Mouse (Mus musculus): Measurements from ENCODE around the gene Gm26741.
A peak's percentile ranks its signal among the peaks of the same experiment; 100 is the strongest.
"Not testable (repeated sequence)": the region's sequence is repeated elsewhere in the genome, so short reads cannot be mapped to it uniquely, and the experiment has no call there.

The Gm26741 gene

DNA sequence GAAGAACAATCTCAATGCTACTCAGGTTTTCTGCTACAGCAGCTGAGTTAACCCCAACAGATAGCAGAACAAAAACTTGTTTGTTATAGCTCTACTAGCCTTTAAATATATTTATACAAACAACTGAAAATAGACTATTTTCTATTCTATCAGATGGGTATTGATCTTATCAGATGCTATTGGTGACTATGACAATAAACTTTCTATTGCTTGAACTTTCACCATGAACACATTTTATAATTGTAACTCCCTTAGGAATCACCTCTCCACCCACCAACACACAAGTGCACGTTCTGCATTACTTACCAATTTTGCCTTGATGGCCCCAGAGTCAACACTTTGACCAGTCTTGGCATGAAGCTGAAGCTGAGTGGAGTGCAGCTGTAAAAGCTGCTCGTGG, at the start of gene Gm26741:
TSS of gene Gm26741 (plus strand) at position 301 of the 400 bp plus-strand sequence.
- DNase-seq (ENCODE audit: low read depth, low spot score) = no peak

DNA sequence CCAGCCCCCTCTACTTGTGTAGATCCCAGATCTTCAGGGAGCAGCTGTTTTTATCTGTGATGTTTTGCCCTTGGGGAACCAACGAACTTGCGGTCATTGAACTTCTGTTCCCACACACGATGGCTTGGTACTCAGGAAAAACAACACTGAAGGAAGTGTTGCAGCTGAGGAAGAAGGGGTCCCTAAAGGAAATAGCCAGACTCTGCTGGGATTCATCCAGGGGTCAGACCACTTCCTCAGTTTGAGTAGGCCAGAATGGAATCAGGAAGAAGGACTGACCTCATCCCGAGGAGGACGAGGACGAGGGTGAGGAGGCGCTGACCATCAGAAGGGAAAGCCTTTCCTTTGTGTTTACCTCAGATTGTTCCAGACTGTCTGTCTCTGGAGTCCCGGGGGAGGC, 49.4 kb upstream of the Gm26741 start:
- DNase-seq (ENCODE audit: low read depth, low spot score) = no peak

DNA sequence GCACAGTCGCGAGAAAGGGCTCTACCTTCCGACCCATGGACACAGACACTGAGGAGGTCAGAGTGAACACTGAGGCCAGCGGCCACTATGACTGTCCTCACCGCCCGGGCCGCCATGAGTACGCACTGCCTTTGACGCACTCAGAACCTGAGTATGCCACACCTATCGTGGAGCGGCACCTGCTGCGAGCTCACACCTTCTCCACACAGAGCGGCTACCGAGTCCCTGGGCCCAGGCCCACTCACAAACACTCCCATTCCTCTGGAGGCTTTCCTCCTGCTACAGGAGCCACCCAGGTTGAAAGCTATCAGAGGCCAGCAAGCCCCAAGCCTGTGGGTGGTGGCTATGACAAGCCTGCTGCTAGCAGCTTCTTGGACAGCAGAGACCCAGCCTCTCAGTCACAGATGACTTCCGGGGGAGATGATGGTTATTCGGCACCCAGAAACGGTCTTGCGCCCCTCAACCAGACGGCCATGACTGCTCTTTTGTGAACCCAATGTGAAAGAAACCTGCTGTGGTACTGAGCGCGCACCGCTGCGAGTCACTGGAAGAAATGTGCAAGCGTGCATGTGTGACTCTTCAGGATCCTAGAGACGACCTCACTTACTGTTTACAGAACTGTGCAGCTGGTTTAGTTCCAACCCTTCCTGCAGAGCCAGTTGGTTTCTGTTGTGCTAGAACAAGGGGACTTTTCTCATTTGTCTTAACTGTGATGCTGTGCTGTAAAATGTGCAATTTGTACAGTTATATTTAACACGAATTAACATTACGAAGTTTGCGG, 38.9 kb upstream of the Gm26741 start:
- no peak for DNase-seq (ENCODE audit: low read depth, low spot score)

DNA sequence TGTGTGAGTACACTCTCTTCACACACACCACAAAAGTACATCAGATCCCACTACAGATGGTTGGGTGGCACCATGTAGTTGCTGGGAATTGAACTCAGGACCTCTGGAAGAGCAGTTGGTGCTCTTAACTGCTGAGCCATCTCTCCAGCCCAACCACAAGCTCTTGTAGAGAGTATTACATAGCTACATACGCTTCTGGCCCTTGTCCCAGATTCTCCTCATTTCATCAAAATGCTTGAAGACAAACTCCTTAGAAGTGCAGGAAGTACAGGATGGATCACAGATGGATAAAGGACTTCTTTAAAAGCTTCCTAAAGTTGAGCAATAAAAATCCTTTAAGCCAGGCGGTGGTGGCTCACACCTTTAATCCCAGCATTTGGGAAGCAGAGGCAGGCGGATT, 36.6 kb upstream of the Gm26741 start:
- DNase-seq (ENCODE audit: low read depth, low spot score) = no peak

DNA sequence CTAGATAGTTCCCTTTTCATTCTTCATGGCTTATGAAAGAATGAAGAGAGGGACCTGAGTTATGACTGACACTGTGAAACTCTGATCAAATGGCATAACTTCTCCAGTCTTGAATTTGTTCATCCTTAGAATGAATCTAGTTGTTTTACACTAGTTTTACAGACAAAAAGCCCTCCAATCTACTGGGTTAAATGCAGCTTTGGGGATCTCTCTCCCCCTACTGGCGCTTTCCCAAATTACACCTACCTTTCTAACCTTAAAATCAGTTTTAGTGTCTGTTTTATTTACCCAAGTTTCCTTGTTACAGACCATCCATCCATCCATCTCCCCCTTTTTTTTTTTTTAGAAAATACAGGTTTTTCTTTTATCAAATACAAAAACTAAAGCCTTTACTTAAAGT, 27.6 kb upstream of the Gm26741 start:
- no peak for DNase-seq (ENCODE audit: low read depth, low spot score)

DNA sequence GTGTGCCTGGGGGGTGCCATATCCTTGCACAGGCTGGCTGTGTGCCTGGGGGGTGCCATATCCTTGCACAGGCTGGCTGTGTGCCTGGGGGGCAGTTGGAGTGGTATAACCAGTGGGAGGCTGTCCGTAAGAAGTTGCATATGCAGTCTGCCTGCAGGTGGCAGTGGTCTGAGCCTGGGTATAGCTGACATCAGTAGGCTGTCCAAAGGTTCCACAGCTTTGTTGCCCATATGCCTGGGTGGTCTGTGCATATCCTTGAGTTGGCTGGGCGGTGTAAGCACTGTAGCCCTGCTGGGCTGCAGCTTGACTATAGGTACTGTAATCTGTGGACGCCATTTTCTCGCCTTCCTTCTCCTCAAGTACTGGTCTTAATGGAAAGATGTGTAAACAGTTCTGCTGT, 15.2 kb upstream of the Gm26741 start:
- DNase-seq (ENCODE audit: low read depth, low spot score) = not testable (repeated sequence)

DNA sequence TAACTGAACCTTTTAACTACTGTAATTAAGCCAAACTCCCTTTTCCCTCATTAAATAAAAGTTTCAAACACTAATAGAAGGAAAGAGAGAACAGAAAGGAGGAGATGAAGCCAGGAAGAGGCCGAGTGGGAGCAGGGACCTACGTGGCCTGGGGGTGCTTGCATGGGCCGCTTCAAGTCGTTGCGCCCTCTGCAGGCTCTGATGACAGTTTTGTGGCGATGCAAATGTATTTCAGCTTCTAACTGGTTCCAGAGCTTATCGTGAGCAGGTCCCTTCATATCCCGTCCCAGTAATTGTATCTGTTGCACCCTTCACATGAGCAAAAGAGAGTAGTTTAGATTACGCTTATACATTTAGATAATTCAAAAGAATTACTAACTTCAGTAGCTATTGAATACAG, 5.4 kb upstream of the Gm26741 start:
- no peak for DNase-seq (ENCODE audit: low read depth, low spot score)

DNA sequence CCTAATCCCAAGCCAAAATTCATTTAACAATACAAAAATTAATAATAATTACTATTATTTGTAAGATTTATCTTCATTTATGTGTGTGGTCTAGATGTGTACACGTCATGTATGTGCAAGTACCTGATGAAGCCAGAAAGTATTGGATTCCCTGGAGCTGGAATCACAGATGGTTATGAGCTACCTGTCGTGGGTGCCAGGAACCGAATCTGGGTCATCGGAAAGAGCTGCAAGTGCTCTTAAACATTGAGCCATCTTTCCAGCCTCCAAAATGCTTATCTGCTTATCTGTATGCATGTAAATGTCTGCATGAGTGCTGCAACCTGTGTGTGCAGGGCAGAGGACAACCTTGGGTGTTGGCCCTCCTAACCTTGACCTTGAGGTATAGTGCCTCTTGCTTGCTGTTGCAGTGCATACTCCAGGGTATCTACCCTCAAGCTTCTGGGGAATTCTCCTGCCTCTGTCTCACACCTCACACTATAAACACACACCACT, 1.7 kb downstream of the Gm26741 start:
- DNase-seq (ENCODE audit: low read depth, low spot score) = no peak

DNA sequence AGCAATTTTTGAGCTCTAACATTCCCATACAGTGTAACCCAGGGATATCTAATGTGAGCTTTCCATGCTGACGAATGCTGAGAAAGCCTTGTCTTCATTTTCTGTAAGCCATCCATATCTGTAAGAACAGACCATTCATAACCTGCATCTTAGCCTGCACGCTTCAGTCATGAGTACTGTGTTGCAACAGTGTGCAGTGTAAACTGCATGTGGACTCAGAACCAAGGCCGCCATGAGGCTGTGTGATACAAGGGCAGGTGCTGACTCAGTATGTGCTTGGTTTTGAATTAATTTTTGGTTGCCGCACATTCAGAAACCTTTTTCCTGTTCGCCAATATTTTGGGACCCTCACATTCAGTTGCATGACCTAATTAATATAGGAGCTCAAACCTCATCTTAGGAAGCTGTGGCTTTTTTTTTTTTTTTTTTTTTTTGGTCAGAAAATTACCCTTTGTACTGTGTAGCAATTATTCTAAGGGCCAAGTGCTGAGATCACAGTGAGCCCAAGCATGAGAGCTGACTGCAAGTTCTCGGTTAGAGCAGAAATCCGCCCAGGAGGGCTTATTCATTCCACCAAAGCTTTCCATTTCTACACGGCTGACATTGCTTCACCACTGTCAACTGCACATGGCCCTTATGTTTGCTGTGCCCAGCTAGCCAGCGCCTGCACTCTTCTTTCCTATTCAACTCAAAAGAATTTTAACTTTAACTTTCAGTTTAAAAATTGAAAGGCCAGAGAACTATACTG, 2.5 kb downstream of the Gm26741 start:
- no peak for DNase-seq (ENCODE audit: low read depth, low spot score)

DNA sequence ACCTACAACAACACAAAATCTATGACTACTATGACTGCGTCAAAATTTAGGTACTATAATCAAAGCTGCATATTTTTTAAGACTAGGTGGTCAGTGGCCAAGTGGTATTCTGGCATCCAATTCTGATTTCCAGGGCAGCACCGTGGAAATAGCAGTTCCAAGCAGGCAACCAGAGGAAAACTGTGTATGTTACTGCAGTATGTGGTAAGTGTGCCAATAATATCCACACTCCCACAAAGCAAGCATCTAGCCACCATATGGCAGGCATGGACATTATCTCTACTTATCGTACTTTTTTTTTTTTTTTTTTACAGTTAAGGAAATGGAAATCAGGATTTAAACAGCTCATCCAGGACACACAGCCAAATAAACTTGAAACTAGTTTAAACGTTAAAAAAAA, 9.8 kb downstream of the Gm26741 start:
- no peak for DNase-seq (ENCODE audit: low read depth, low spot score)

DNA sequence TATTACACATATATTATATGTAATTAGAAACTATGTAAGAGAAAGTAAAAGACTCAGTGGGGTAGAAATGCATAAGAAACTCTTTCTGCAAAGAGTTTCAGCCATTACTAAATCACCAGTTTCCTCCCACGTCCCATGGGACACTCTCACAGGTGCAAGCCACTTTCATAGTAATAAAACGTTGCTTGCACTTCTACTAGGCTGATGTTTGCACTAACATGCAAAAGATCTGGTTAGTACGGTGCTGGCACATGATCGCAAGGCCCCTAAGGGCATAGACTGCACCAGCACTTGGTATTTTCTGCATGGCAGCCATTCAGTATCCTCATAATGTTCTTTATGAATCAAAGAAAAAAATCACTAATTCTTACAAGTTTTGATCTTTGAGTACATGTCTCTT, 15.3 kb downstream of the Gm26741 start:
- DNase-seq (ENCODE audit: low read depth, low spot score) = no peak

DNA sequence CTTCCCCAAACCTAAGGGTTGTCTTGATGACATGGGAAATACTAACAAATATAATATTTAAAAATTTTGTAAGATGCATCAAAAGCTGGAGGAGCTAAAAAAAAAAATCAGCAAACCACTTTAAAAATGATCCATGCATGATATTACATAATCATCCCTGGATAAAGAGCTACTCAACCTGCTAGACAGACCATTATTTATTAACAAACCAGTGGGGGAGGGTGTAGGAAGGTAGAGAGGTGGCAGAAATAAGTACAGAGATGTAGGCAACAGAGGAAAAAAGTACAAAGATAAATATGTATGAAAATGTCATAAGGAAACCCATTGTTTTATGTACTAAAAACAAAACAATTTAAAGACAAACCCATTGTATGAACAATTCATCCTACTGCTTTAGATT, 16.1 kb downstream of the Gm26741 start:
- DNase-seq (ENCODE audit: low read depth, low spot score) = no peak

DNA sequence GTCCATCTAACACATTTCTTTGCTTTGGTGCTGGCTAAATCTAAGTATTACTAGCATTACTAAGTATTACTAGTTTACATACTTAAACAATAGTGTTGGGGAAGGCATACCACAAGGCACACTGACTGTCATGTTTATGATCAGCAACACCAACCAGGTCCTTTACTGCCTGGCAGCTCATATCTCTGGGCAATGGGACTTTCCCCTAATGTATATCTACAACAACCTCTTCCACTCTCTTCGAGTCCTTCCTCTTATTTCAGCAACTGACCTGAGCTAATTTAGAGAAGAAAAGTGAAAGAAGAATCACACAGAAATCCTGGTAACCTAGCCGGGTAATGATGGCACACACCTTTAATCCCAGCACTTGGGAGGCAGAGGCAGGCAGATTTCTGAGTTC, 17.9 kb downstream of the Gm26741 start:
- no peak for DNase-seq (ENCODE audit: low read depth, low spot score)

DNA sequence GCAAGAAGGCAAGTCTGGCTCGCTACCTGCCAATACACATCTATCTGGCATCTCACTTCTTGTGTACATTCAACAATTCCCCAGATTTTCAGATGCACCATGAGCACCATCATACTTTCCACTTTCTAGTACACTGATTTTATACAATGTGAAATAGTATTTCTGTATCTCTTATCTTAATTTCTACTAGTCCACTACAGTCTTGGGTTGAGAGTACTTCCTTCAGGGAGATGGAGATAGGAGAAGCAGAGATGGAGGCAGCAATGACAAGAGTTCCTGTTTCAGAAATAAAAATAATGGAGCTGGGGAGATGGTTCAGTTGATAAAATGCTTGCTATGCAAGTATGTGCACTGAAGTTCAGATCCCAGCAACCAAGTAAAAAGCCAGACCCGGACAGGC, 19.2 kb downstream of the Gm26741 start:
- no peak for DNase-seq (ENCODE audit: low read depth, low spot score)

DNA sequence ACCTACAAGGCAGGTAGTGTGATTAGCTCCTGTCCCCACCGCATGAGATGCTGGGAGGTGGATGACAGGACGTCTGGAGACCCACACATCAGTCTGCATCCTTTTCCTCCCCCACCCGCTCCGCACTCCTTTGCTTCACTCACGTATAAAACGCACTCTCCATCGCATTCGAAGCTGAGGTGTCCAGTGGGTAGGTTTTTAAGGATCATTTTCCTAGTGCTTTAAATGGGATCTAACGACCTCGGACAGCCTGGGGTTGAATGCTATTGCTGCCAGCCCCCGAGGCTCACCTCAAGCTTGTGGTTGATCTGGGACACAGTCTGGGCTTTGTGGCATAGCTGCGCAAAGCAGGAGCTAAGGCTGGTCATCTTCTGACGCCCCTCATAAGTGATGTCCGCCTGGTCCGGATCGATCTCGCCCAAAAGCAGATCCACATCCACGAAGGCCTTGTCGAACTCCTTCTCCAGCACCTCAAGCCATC, 22.8 kb downstream of the Gm26741 start:
- peak; percentile 24 for DNase-seq (ENCODE audit: low read depth, low spot score)

DNA sequence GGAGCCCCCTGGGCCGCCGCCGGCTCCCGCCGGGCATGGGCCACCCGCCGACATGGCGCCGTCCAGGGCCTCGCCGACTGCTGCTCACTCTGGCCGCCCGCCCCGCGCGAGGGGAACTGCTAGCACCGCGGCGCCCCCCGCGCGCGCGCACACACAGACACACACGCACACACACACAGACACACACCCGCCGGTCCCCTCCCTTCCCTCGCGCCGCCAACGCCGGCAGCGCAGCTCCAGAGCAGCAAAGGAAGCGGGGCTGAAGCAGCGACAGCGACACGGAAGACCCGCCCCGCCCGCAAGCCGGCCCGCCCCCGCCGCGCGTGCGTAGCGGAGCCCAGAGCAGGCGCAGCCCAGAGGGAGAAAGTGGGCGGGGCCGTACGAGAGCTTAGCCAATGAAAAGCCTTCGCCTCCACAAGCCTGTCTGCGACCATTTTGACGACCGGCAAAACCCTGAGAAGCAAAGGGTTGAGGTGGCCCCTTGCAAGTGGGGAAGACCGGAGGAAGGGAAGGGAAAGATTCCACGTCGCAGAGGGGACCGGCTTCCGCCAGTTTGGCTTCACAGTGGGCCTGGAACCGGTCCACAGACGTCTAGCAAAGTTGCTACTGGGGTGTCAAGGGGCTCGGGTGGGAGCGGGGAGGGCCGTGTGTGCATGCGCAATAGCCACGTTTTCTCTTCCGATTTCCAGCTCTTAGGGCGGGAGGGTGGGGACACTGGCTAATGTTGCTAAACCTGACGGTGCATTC, 23.5 kb downstream of the Gm26741 start, which contains the start of gene Gopc:
TSS of gene Gopc (minus strand) at position 280 of the 747 bp plus-strand sequence.
- peak; percentile 96 for DNase-seq (ENCODE audit: low read depth, low spot score)

DNA sequence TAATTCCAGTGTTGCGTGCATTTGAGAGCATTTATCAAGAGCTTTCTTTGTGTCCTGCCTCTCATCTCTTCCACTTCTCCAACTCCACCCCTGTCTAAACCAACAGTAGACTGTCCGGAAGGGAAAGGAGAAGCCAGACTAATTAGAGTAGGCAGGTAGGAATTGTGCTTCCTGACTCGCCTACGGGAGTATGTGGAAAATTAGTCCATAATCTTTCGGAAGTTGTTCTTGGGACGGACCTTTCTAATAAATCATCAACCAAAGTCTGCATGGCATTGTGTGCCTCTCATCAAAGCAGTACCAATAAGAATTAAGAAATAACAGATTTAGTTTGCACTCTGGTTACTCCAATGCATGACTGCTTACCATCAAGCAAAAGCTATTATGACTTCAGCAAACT, 24.5 kb downstream of the Gm26741 start:
- no peak for DNase-seq (ENCODE audit: low read depth, low spot score)

DNA sequence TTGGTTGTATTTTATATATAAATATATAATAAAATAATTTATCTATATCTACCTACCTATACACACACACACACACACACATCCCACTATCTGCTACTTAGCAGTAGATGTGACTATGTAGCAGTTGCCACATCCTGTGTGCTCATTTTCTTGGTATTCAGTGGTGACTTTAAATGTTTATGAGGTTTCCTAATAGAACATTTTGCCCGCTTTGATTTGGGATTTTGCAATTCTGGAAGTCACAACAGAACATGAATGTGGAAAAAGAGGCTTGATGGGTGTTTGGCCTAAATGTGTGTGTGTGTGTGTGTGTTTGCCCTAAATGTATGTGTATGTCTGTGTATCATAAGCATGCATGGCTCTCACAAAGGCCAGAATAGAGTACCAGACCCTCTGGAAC, 25.0 kb downstream of the Gm26741 start:
- no peak for DNase-seq (ENCODE audit: low read depth, low spot score)

DNA sequence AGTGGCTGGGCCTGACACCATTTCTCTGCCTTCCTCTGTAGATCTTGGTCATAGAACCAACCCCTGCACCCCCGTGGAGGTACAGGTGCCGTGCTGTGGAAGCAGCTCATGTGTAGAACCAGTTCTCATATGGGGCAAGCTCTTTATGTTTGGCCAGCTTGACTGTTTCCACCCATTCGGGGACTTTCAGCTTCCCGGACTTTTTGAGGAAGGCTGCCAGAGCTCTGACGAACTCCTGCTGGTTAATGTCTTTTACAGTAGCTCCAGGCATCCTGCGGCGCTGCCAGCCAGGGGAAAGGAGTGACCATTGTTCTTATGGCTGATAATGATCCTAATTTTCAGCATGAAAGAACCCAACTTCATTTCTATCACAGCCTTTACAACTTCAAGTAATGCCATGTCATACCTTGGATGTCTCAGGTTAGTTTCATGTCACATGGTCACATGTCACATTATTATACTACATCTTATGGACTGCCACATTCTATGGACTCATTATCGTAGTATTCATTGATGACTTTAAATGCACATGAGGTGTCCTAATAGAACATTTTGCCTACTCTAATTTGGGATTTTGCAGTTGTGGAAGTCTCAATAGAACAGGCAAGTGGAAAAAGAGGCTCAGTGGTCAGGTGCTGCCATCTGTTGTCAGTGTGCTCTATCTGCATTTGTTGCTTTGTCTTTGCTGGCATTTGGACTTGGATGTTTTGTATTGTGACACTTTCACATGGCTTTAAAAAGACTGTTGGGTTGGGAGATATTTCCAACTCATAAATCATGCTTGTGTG, 26.4 kb downstream of the Gm26741 start:
- DNase-seq (ENCODE audit: low read depth, low spot score) = no peak

DNA sequence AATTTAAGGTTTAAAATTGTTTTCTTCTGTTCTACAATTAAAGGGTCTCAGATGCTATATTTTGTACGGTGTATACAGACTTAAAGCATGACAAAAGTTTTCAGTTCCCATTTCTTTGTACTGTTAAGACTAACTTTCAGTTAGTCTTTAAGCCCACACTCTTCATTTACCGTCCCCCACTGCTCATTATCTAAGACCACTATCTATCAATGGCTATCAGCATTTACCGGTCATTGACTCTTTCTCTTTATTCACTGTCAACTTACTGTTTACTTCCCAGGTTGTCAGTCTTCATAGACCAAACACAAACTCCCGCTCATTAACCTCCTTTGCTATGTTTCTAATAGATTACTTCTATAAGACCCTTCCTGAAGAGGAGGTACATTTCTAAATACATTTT, 28.6 kb downstream of the Gm26741 start:
- DNase-seq (ENCODE audit: low read depth, low spot score) = no peak

DNA sequence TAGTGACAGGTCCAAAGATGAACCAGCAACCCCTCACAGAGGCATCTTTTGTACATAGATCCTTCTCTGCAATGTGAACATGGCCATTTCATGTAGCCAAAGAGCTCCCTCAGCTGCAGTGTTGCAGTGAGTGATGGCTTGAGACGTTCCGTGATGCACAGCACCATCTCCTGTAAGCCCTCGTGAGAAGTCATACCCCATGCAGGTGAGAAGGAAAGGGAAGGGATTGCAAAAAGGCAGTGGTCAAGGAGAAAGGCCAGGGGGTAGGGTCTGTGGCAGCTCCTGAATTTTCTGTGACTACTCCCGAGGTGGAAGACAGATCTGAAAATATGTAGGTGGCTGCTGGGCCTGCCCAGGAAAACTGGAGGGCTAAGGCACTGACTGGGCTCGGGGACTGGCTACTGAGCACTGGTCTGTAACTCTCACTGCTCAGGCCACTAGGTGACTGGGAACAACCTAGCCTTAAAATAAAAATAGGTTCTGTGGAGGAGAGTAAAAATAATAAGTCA, 30.4 kb downstream of the Gm26741 start, which contains the start of gene Nepn:
TSS of gene Nepn (plus strand) at position 51 of the 509 bp plus-strand sequence.
- no peak for DNase-seq (ENCODE audit: low read depth, low spot score)

Data from c-Kit-negative CD71-positive TER-119-positive erythroid progenitor cells, embryonic 14.5 days (primary cell).